ENCODE assay signal across 8 mouse cellular contexts in genomic region chr15:103185462-103186198, GRCm38 (mm10). TPM values are rescaled to one million over a fixed set of nuclear protein-coding genes. Genes with fewer than 3 reads are reported as not detected.
DNase-seq lines count a peak whose midpoint lies in the region; ATAC-seq and TF ChIP-seq lines count a peak whose summit lies in the region.

No protein-coding gene starts in this region.

- DNase-seq in heart, adult 11 months = peak; percentile 95
- DNase-seq in 416B (ENCODE audit: low read depth) = peak; percentile 63
- DNase-seq in adrenal gland, postnatal 25 days = peak; percentile 62
- peak; percentile 67 for DNase-seq in forebrain, postnatal 0 days
- DNase-seq in layer of hippocampus, adult 9-11 months = peak; percentile 34
- no peak for DNase-seq in urinary bladder, postnatal 4 days (ENCODE audit: low spot score in 2 of 2)

- no peak overlapping the region for H3K4me2 ChIP-seq in heart, embryonic 11.5 days
- no peak overlapping the region for H3K4me2 ChIP-seq in forebrain, postnatal 0 days (ENCODE audit: low read depth)
- H3K4me2 ChIP-seq in midbrain, embryonic 13.5 days (replicated peaks) = no peak overlapping the region

- H3K27me3 ChIP-seq in heart, embryonic 11.5 days (ENCODE audit: control insufficient read depth, insufficient read depth, low read length) = peaks cover 22% of the 10 kb centered on the region
- H3K27me3 ChIP-seq in forebrain, postnatal 0 days (ENCODE audit: insufficient read depth, low read length) = peaks cover 9% of the 10 kb centered on the region
- peaks cover 37% of the 10 kb centered on the region for H3K27me3 ChIP-seq in midbrain, embryonic 13.5 days

- H3K9ac ChIP-seq in heart, embryonic 11.5 days (ENCODE audit: low read depth, low read length) = no peak overlapping the region
- H3K9ac ChIP-seq in forebrain, postnatal 0 days = no peak overlapping the region
- H3K9ac ChIP-seq in midbrain, embryonic 13.5 days (replicated peaks) = no peak overlapping the region

- no peak; the same call in 1 of the 2 replicates for ATAC-seq in heart, embryonic 11.5 days (replicated peaks; ENCODE audit: insufficient number of reproducible peaks, low FRiP score, low TSS enrichment)
- 0 out of 2 replicates have a peak, but pooled peaks have one; percentile 32 for ATAC-seq in forebrain, postnatal 0 days
- ATAC-seq in midbrain, embryonic 13.5 days = peak; percentile 24

- no peak overlapping the region for H3K4me3 ChIP-seq in heart, embryonic 11.5 days (ENCODE audit: low read depth, low read length)
- no peak overlapping the region for H3K4me3 ChIP-seq in forebrain, postnatal 0 days (ENCODE audit: low read depth, low read length)
- no peak overlapping the region for H3K4me3 ChIP-seq in midbrain, embryonic 13.5 days (replicated peaks)

- H3K4me1 ChIP-seq in heart, embryonic 11.5 days (ENCODE audit: control insufficient read depth, insufficient read depth, low read length) = no peaks in the 10 kb centered on the region; the same call in 1 of the 2 replicates
- H3K4me1 ChIP-seq in forebrain, postnatal 0 days (ENCODE audit: insufficient read depth) = peaks cover 7% of the 10 kb centered on the region; the same call in 1 of the 2 replicates
- peaks cover 22% of the 10 kb centered on the region for H3K4me1 ChIP-seq in midbrain, embryonic 13.5 days (replicated peaks)

- H3K9me3 ChIP-seq in heart, embryonic 11.5 days (replicated peaks; ENCODE audit: control insufficient read depth, low read length) = no peaks in the 10 kb centered on the region
- H3K9me3 ChIP-seq in forebrain, postnatal 0 days (ENCODE audit: low read length) = no peaks in the 10 kb centered on the region
- no peaks in the 10 kb centered on the region for H3K9me3 ChIP-seq in midbrain, embryonic 13.5 days

- TF ChIP-seq CTCF in forebrain, postnatal 0 days (IDR thresholded peaks at IDR 0.05; ENCODE audit: low read depth) = peak; percentile 76

- WGBS in heart, embryonic 11.5 days (ENCODE audit: insufficient replicate concordance) = 42% methylated on average over 19 of the region's 19 CpGs
- WGBS in forebrain, postnatal 0 days = 50% methylated on average over 19 of the region's 19 CpGs
- 53% methylated on average over 19 of the region's 19 CpGs for WGBS in midbrain, embryonic 13.5 days

- H3K36me3 ChIP-seq in heart, embryonic 11.5 days (ENCODE audit: control insufficient read depth, insufficient read depth, low read length) = 0 out of 2 replicates have a peak, but pooled peaks cover 4% of the 10 kb centered on the region
- 0 out of 2 replicates have a peak, but pooled peaks cover 3% of the 10 kb centered on the region for H3K36me3 ChIP-seq in forebrain, postnatal 0 days (ENCODE audit: insufficient read depth)
- peaks cover 6% of the 10 kb centered on the region for H3K36me3 ChIP-seq in midbrain, embryonic 13.5 days

- H3K27ac ChIP-seq in heart, embryonic 11.5 days (ENCODE audit: low read depth, low read length) = no peak overlapping the region
- H3K27ac ChIP-seq in forebrain, postnatal 0 days (ENCODE audit: low read depth, low read length) = no peak overlapping the region
- H3K27ac ChIP-seq in midbrain, embryonic 13.5 days = 0 out of 2 replicates have a peak overlapping the region, but pooled peaks have one; percentile 25

RNA-seq across cellular contexts. Expression of gene Smug1, which starts 18.7 kb away (rescaled TPM):
- 14.7 and 17.7 TPM in 2 replicates for polyA plus RNA-seq in heart, embryonic 11.5 days (2014; fragmentation: Nextera tagmentation; extraction: Ambion mirVana)
- 12.1 and 19.9 TPM in 2 replicates for total RNA-seq in adrenal gland, postnatal 25 days (2021)
- 34.0 and 34.4 TPM in 2 replicates for total RNA-seq in forebrain, postnatal 0 days (2014; rRNA removed)
- polyA plus RNA-seq in forebrain, postnatal 0 days (2015; fragmentation: Nextera tagmentation; extraction: Ambion mirVana) = 14.6 and 18.5 TPM in 2 replicates
- polyA plus RNA-seq in midbrain, embryonic 13.5 days (2015; fragmentation: Nextera tagmentation; extraction: Ambion mirVana) = 26.8 and 27.7 TPM in 2 replicates

RNA-seq across cellular contexts. Expression of gene Cbx5, which starts 54.0 kb away (rescaled TPM):
- 139 and 146 TPM in 2 replicates for polyA plus RNA-seq in heart, embryonic 11.5 days (2014; fragmentation: Nextera tagmentation; extraction: Ambion mirVana)
- 73.2 and 88.5 TPM in 2 replicates for total RNA-seq in adrenal gland, postnatal 25 days (2021)
- 139 and 181 TPM in 2 replicates for total RNA-seq in forebrain, postnatal 0 days (2014; rRNA removed)
- 74.1 and 90.4 TPM in 2 replicates for polyA plus RNA-seq in forebrain, postnatal 0 days (2015; fragmentation: Nextera tagmentation; extraction: Ambion mirVana)
- 146 and 164 TPM in 2 replicates for polyA plus RNA-seq in midbrain, embryonic 13.5 days (2015; fragmentation: Nextera tagmentation; extraction: Ambion mirVana)

RNA-seq across cellular contexts. Expression of gene Hnrnpa1, which starts 54.6 kb away (rescaled TPM):
- polyA plus RNA-seq in heart, embryonic 11.5 days (2014; fragmentation: Nextera tagmentation; extraction: Ambion mirVana) = 572 and 590 TPM in 2 replicates
- 210 and 212 TPM in 2 replicates for total RNA-seq in adrenal gland, postnatal 25 days (2021)
- 205 and 270 TPM in 2 replicates for total RNA-seq in forebrain, postnatal 0 days (2014; rRNA removed)
- polyA plus RNA-seq in forebrain, postnatal 0 days (2015; fragmentation: Nextera tagmentation; extraction: Ambion mirVana) = 653 and 670 TPM in 2 replicates
- polyA plus RNA-seq in midbrain, embryonic 13.5 days (2015; fragmentation: Nextera tagmentation; extraction: Ambion mirVana) = 1,022 and 1,113 TPM in 2 replicates

Comparison
In these comparisons a context has a peak if more than half of its experiments do, and no peak if none do; other contexts are left out.
1. DNase-seq: peak in heart, adult 11 months (single experiment), 416B (single experiment), adrenal gland, postnatal 25 days (single experiment), forebrain, postnatal 0 days (single experiment) and layer of hippocampus, adult 9-11 months (single experiment); none in urinary bladder, postnatal 4 days (0 of 2).